Mouse (Mus musculus): ENCODE measurements at regions not wholly inside any gene's neighbourhood (a gene's known extent, or its start where the extent isn't known, plus 50 kb on each side); places are given as distances from the start of the nearest gene placed in this dataset.

DNA sequence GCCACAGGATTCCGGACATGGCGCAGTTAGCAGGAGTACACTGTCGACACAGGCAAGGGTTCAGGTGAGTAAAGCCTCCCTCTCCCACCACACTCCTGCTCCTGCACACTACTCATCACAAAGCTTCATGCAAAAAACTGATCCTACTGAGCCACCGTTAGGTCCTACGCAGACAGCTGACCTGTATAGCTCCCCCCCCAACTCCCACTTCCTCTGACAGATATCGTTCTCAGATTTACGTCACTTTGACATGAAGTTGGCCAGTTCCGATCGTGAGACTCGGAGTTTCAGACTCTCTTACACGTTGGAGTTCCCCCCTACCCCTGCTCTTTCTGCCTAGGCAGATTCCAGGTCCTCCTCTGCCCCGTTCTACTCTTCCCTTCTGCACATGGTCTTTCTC is 91.6 kb upstream of the Tmc1 start:
- TF ChIP-seq CTCF (IDR thresholded peaks at IDR 0.05; ENCODE audit: insufficient read depth, low read length): no peak
- TF ChIP-seq POLR2A (IDR thresholded peaks at IDR 0.05; ENCODE audit: borderline replicate concordance, extremely low read depth, low read depth, low read length): no peak

Data from lung, adult 2 months (tissue).